Mouse (Mus musculus): ENCODE measurements around the gene Siah2. TPM values are rescaled to one million over a fixed set of nuclear protein-coding genes. Genes with fewer than 3 reads are reported as not detected.
A peak's percentile ranks its signal among the peaks of the same experiment; 100 is the strongest.

Gene Siah2
- total RNA-seq (2014; fragmentation: Nextera tagmentation) = 8.3 and 9.4 TPM in 2 replicates
- 8.7 and 13.8 TPM in 2 replicates for total RNA-seq (2017)

DNA sequence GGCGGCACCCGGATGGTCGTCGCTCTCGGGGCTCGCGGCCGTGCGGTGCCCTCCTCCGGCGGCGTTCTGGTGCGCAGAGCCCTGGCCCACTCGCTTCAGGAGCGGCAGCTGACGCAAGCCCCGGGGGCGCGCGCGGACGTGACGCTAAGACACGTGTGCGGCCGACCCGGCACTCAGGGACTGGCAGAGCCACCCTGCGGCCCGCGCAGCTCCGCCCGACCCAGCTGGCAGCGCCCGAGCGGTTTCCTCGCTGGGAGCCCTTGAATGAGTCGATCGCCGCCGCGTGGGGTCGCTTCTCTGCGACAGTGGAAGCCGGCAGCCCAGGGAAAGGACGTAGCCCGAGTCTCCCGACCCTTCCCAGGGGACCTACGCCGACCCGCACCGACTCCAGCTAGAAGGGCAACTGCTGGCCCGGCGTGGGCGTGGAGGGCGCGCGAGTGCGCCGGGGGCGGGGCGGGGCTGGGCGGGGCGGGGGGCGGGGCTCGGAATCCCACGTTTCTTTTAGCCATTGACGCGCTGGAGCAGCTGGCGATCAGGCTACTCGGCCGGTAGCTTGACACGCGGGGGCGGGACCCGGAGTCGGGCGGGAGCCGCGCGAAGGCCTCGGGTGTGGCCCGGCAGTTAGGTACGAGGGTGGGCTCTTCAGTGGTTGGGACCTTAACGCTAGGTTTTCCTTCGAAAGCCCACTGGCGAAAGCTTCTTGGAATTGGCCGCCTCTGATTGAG lies at the start of gene Siah2:
Gene Siah2 (minus strand): TSS at position 404 of the 725 bp plus-strand sequence.
- ATAC-seq (replicated peaks; ENCODE audit: poor library complexity, severe bottlenecking) = peak; percentile 82

DNA sequence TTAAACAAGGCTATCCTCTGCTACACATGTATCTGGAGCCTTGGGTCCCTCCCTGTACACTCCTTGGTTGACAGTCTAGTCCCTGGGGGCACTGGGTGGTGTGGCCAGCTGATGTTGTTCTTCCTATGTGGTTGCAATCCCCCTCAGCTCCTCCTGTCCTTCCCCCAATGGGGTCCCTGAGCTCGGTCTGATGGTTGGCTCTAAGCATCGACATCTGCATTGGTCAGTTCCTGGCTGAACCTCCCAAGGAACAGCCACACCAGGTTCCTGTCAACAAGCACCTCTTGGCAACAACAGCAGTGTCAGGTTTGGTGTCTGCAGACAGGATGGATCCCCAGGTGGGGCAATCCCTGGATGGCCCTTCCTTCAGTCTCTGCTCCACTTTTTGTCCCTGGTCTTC lies 47.3 kb upstream of the Siah2 start:
- ATAC-seq (replicated peaks; ENCODE audit: poor library complexity, severe bottlenecking) = no peak

DNA sequence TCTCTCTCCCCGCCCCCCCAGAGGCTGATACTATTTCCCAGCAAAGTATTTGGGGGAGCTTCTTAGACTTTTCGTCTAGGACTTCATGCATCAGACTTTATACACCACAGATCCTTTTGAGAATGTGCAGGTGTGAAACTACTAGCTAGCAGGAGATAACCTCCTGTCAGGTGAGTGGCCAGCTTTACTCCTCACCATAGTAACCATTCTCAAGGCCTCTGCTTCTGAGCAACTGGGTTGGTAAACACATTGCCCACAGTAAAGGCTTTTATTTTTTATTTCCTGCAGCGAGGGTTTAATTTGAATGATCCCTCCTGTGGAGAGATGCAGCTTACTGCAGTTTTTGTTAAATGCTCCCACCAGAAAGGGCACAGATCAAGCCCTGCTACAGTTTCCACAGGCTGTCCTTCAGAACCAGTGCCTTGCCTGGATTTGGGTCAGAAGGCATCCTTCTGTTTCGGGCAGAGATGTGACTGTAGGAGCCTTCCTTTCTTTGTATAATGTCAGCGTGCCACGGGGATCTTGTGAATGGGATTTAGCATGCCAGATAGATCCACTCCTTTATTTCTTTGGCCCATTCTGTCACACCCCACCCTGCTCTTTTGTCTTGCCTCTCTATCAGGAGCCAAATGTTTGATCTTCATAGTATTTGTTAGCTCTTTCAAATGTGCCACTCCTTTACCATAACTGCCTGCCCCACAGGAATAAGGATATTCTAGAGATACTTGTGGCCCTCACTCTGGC lies 46.3 kb upstream of the Siah2 start:
- no peak for ATAC-seq (replicated peaks; ENCODE audit: poor library complexity, severe bottlenecking)

DNA sequence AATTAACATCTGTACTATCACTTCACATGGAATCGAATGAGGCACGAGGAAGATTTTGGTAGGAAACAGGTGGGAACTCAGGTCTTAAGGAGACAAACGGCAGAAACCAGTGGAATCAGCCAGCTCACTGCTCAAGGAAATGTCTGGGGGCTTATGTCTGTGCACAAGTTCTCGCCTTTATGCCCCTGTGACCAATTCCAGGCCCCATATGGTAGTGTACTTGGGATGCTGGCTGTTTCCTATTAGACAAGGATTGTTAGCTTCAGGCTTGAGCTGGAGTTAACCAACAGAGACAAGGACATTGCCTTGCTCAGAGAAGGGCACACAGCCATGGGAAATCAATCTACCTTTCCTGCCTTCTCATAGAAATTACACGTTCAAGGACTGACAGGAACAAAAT lies 39.3 kb upstream of the Siah2 start:
- ATAC-seq (replicated peaks; ENCODE audit: poor library complexity, severe bottlenecking) = no peak

DNA sequence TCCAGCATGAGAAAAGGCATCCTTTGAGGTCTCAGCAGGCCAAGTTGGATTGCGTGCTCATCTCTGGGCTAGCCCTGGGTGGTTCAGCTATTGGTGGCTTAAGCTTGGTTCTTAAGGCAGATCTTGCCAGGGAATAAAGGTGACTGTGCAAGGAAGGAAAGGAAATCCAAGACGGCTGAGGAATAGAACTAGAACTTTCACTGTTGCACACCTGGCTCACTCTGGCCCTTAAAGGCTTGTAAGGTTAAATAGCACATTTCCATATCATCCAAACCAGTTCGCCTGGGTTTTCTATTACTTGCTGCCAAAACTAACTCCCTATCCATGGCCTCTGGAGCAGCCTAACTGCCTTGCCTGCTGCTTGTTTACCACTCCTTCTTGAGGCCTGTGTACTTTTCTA lies 38.4 kb upstream of the Siah2 start:
- ATAC-seq (replicated peaks; ENCODE audit: poor library complexity, severe bottlenecking) = no peak

DNA sequence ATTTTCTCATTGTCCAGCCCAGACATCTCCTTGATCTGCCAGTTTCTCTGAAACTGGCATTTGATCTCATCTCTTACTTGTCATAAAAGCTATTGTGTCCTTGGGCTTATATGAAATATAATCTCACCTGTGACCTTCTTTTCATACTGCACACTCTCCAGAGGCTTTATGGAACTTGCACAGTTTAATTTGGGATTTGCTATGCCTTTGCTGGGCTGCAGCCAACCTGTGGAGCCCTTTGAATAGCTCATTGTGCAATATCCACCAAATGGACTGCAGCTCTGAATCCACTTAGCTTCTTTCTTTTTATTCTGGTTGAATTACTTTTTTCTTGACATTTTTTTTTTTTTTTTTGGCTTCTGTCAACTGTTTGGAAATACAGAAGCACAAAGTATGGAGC lies 37.3 kb upstream of the Siah2 start:
- ATAC-seq (replicated peaks; ENCODE audit: poor library complexity, severe bottlenecking) = no peak

DNA sequence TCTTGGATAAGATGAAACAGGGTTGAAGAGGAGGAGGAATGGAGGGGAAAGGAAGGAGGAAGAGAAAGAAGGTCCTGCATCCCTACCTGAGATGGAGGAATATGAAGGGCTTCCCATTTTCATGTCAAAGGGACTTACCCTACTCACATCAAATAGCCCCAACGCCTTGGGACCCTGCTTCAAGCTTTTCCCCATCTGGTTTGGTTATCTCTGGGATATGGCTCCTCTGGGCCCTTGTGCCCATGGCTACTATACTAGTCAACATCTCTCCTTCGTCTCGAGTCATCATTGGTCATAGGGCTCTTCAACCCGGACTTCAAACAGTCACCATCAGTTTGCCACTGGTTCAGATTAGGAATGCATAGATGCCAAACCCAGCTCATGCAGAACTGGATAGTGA lies 35.4 kb upstream of the Siah2 start:
- no peak for ATAC-seq (replicated peaks; ENCODE audit: poor library complexity, severe bottlenecking)

DNA sequence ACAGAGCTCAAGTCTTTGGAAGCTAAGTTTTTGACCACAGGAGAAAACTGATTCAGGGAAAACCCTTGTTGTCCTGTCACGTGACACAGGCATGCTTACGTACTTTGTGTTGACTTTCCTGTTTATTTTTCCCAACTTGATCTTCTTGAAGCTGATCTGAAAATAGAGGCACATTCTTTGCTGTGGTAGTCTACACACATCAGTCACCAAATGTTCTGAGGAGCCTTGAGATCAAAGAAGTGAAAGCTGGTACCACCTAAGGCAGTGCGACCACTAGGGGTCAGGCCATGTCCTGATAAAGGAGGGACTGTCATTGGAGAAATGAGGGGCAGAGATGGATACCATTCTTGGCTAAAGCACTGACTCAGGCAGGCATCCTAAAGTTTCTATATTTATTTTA lies 34.8 kb upstream of the Siah2 start:
- ATAC-seq (replicated peaks; ENCODE audit: poor library complexity, severe bottlenecking) = peak; percentile 62

DNA sequence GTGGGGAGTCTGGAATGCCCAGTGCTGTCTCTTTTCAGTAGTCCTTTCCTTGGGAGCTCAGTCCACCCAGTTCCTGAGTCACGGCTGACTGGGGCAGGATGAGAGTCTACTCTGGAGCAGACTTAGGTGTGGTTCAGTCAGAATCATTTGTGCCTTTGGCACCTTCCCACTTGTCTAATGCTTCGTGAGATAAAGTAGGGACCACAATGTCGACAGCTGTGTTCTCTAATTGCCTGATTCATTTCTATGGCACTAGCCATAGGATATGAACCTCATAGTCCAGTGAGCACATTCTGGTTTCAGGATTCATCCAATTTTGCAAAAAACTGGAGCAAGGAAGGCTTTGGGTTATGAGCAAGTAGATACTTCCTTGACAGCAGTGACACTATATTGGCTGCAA lies 34.2 kb upstream of the Siah2 start:
- ATAC-seq (replicated peaks; ENCODE audit: poor library complexity, severe bottlenecking) = no peak

DNA sequence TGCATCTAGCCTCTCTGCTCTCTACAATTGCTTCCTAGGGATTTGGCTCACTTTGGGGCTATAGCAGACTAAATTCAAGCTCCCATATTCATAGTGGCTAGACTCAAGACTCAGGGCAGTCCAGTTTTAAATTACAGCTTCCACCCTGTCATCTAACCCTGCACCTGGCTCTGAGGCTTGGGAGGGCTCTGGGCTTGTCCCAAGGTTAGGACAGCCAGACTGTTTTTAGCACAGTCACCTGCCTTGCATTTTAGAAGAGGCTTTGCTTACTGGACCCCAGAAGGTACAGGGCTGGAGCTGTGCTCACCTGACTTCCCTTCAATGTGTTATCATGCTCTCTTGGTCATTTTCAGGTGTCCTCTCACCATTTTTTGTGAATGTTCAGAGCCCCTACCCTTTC lies 32.6 kb upstream of the Siah2 start:
- no peak for ATAC-seq (replicated peaks; ENCODE audit: poor library complexity, severe bottlenecking)

DNA sequence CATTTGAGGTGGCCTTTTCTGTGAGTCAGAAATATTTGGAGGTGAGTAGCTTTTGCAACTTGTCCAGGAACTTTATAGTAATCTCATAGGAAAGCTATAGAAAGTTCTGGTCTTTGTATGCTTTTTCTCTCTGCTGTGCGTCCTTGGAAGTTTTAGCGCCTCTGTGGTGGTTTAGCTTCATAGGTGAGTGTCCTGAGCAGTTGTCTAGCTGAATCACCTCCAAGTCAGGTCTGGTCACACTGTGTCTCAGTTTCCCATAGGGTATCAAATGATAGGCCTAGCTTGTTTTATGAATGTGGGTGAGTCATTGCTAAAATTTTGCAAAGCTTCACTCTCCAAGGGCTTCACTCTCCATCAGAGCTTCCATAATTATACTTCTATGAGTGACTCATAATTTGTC lies 31.5 kb upstream of the Siah2 start:
- ATAC-seq (replicated peaks; ENCODE audit: poor library complexity, severe bottlenecking) = no peak

DNA sequence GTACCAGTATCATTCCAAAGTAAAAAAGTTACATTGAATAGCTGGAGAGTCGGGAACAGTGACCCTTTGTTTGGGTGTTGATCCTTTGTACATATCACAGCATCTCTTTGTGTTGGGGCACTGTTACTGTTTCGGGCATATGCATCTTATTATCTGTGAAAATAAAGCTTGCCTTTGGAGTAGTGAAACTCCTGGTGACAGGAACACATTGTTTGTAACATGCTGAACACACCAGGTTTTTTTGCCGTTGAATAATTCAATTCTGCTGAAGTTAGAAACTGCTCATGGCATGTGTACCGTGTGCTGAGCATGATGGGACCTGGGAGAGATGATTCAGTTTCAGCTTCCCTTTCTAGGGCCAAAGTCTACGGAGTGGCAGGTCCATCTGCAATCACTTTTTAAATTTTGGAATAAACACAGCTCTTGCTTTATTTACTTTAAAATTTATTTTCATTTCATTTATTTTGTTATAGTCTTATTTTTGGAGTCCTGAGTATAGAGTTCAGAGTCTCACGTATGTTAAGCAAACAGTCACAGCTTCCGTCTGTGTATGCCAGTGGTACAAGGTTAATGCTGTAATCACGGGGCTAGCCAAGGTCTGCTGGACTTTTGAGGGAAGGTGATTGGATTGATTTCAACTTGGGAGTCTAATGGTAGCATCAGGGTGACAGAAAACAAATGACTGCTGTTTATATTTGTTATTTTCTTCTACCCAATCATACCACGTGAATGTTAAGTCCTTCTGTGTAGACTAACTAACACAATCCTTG lies 27.4 kb upstream of the Siah2 start:
- ATAC-seq (replicated peaks; ENCODE audit: poor library complexity, severe bottlenecking) = no peak

DNA sequence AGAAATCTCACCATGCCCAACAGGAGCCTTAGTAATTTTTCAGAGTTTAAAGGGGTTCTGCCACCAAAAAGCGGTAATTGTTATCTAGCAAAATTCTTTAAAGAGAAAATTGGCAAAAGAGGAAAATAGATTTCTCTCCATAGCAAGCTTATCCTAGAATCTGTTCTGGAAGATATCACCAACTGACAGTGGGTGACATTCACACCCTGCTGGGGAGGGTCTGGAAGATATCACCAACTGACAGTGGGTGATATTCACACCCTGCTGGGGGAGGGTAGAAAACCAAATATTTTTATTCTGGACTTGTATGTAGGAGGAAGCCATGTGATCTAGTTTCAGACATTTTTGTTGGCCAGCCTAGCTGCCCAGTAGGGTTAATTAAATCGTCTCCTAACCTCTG lies 24.5 kb upstream of the Siah2 start:
- no peak for ATAC-seq (replicated peaks; ENCODE audit: poor library complexity, severe bottlenecking)

DNA sequence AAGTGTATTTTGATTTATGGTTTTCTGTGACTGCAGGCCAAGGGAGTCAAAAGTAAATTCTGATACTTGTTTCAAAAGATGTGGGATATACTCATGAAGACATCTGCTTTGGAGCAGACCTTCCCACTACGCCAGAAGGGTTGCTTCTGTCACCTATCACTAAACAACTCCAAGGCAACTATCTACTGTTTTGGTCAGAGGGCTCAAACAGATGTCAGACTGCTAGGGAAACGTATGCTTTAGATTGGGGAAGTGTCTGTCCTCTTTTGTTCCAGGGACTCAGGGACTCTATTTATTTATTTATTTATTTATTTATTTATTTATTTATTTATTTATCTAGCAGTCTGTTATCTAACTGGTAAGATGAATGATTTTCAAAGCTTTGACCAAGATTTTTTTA lies 22.6 kb upstream of the Siah2 start:
- ATAC-seq (replicated peaks; ENCODE audit: poor library complexity, severe bottlenecking) = no peak

DNA sequence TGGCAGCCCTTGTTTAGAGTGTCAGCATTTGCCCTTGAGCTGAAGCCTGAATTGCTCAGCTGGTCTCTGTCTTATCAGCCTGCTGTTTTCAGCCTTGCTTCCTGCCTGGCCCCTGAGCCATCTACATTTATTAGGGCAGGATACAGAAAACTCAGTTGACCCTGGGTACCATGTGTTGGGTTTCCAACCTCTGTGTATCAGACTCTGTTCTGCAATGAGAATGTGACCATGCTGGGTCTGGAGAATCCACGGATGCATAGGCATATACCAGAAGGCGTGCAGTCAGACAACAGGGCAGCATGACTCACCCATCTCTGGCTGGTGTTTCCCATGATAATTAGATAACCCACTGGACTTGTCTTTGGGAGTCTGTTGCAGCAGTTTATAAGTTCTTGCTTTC lies 21.8 kb upstream of the Siah2 start:
- no peak for ATAC-seq (replicated peaks; ENCODE audit: poor library complexity, severe bottlenecking)

DNA sequence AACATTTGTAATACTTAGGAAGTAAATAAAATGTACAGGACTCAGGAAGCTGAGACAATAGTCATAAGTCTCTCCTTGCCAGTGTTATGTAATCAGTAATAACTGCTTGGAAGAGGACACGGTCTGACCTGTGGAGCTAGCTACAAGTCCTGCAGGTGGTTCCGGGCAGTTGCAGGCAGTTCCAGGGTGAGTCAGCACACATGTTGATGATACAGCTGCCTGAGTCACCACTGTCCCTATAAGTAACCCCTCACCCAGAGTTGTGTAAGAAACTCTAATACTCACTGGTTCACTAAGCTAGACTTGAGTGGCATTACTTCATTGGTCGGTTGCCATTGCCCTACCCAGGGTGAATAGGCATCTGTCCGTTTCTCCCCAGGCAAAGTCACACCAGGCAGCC lies 21.0 kb upstream of the Siah2 start:
- no peak for ATAC-seq (replicated peaks; ENCODE audit: poor library complexity, severe bottlenecking)

DNA sequence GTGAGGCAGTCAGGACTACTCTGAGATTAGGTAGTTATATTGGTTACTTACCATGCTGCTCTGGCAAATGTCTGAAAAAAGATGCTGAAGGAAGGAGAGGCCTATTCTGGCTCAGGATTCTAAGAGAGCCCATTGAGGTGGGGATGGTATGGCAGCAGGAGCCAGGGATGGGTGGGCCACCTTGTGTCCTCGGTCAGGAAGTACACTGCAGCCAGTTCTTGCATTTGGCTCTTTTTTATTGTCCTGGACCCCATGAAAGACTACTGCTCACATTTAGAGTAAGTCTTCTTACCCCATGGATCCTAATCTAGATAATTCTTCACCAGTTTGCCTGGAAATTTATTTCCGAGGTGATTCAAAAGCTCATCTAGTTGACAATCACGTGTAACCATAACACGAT lies 12.3 kb upstream of the Siah2 start:
- ATAC-seq (replicated peaks; ENCODE audit: poor library complexity, severe bottlenecking) = no peak

DNA sequence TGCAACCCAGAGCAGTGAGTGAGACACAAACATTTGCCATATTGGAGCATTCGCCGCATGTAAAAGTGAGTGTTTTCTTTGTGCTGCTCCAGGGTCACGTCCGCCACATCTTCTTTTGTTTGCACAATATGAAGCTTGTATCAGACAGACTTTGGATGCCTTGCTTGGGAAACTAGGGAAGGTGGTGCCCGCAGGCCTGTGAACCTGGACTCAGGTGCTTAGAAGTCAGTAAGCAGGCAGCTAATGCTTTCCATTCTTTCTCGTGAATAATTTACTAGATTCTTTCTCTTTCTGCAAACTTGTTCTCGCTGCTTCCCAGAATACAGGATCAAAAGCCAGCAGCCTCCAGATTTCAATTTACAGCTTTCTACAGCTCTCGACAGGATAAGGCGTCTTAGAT lies 11.5 kb upstream of the Siah2 start:
- no peak for ATAC-seq (replicated peaks; ENCODE audit: poor library complexity, severe bottlenecking)

DNA sequence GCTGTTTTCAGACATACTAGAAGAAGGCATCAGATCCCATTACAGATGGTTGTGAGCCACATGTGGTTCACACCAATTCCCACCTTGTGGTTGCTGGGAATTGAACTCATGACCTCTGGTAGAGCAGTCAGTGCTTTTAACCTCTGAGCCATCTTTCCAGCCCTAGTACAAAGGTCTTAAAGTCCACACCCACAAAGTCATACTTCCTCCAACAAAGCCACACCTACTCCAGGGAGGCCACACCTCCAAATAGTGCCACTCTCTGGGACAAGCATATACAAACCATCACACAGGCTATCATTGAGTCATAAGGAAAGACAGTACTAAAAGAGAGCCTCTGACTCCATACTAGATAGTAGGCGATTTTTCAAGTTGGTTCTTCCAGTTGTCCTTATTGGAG lies 10.1 kb upstream of the Siah2 start:
- ATAC-seq (replicated peaks; ENCODE audit: poor library complexity, severe bottlenecking) = no peak; the same call in 1 of the 2 replicates

DNA sequence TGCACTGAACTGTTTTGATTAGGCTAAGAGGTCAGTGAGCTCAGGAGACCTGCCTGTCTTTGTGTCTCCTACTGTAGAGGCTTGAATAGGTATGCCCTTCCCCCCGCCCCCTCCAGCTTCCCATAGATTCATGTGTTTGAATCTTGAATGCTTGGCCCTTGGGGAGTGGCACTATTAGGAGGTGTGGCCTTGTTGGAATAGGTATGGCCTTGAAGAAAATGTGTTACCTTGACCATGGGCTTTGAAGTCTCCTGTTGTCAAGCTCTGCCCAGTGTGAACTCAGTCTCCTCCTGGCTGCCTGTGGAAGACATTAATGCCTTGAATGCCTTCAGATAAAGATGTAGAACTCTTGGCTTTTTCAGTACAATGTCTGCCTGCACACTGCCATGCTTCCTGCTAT lies 9.2 kb upstream of the Siah2 start:
- no peak for ATAC-seq (replicated peaks; ENCODE audit: poor library complexity, severe bottlenecking)

DNA sequence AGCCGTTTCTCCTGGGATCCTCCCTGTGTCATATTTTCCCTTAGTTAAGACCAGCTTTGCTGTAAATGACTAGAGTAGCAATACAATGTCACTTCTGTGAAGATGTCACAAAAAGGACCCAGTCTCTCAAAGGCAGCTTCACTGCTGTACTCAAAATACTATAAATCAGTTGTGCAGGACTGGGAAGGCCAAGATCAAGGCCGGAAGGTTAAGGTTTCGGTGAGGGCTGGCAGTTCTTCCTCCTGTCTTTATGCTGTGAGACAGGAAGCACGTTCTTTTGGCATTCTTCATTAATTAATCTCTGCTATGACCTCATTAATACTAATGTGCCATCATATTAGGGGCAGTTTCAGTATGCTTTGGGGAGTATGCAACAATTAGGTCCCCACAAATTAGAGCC lies 5.7 kb upstream of the Siah2 start:
- ATAC-seq (replicated peaks; ENCODE audit: poor library complexity, severe bottlenecking) = no peak

Measured in granulocyte monocyte progenitor cell, adult 5-6 weeks (primary cell).